Mouse (Mus musculus) midbrain, postnatal 0 days (tissue): Measurements from ENCODE around the gene Sesn2. TPM values are rescaled to one million over a fixed set of nuclear protein-coding genes. Genes with fewer than 3 reads are reported as not detected.

Experiments used
- ATAC-seq: fragments of 200-750 bp; cut with Nextera tagmentation; 2 replicates; pipeline ENCODE4 v1.8.0; 2017; ENCODE audit warnings: moderate number of reproducible peaks, mild to moderate bottlenecking, moderate TSS enrichment, moderate library complexity; ENCODE audit not compliant: low FRiP score
- DNase-seq: peaks from one replicate; pipeline ENCODE4 v3.0.0-alpha.2; 2015; ENCODE audit warnings: low spot score
- H3K27ac ChIP-seq: fragments of 300-500 bp; sonication (generic); 2 replicates; pipeline ENCODE4 v1.5.1; 2014; ENCODE audit warnings: low read depth, mild to moderate bottlenecking, low read length, mixed read lengths
- H3K27me3 ChIP-seq: fragments of 300-500 bp; sonication (generic); 2 replicates; pipeline ENCODE4 v1.6.1; 2014; ENCODE audit warnings: low read length, control low read depth, mixed read lengths; ENCODE audit not compliant: insufficient read depth
- H3K36me3 ChIP-seq: fragments of 300-500 bp; sonication (generic); 2 replicates; pipeline ENCODE4 v1.6.1; 2014; ENCODE audit warnings: low read length, control low read depth, mixed read lengths; ENCODE audit not compliant: insufficient read depth
- H3K4me1 ChIP-seq: fragments of 300-500 bp; sonication (generic); 2 replicates; pipeline ENCODE4 v1.6.1; 2014; ENCODE audit warnings: mild to moderate bottlenecking, control low read depth, antibody characterized with exemption, low read length, mixed read lengths; ENCODE audit not compliant: insufficient read depth
- H3K4me2 ChIP-seq: fragments of 300-500 bp; sonication (generic); 2 replicates; pipeline ENCODE4 v1.6.1; 2014; ENCODE audit warnings: low read depth, mild to moderate bottlenecking, low read length, mixed read lengths; ENCODE audit not compliant: poor library complexity, severe bottlenecking
- H3K4me3 ChIP-seq: fragments of 300-500 bp; sonication (generic); 2 replicates; pipeline ENCODE4 v1.5.1; 2014; ENCODE audit warnings: low read depth, mild to moderate bottlenecking, low read length, moderate library complexity
- H3K9ac ChIP-seq: fragments of 300-500 bp; sonication (generic); replicated peaks from 2 replicates; pipeline ENCODE4 v1.6.1; 2014; ENCODE audit warnings: mild to moderate bottlenecking, low read length, moderate library complexity, mixed read lengths; ENCODE audit not compliant: poor library complexity, severe bottlenecking
- H3K9me3 ChIP-seq: fragments of 300-500 bp; sonication (generic); 2 replicates; pipeline ENCODE4 v1.6.1; 2016; ENCODE audit warnings: low read length, control low read depth
- CTCF ChIP-seq: IDR thresholded peaks from 2 replicates; pipeline ENCODE4 v1.5.1; 2016; ENCODE audit warnings: antibody characterized with exemption, mild to moderate bottlenecking
- WGBS: fragments of 180-500 bp; shearing (Covaris S2); extraction: QIAGEN DNeasy Blood & Tissue Kit; methylation state at CpG from one replicate; pipeline ENCODE4 v1.1.7; 2014; 5-methylcytosine and 5-hydroxymethylcytosine counted together
- polyA plus RNA-seq: library from polyadenylated mRNA; unstranded; fragments of >200 nt; fragmentation: Nextera tagmentation; extraction: Ambion mirVana; gene quantifications from 2 replicates; pipeline ENCODE4 v1.2.1, GENCODE M21; 2015
- total RNA-seq: library from RNA; depleted of rRNA; stranded (reverse); fragments of >200 nt; gene quantifications from 2 replicates; pipeline ENCODE4 v1.2.3, GENCODE M21; 2014

The Sesn2 gene
- total and polyA plus RNA-seq, 2 experiments from 2014 or later, result 18.2 to 21.4 TPM

DNA sequence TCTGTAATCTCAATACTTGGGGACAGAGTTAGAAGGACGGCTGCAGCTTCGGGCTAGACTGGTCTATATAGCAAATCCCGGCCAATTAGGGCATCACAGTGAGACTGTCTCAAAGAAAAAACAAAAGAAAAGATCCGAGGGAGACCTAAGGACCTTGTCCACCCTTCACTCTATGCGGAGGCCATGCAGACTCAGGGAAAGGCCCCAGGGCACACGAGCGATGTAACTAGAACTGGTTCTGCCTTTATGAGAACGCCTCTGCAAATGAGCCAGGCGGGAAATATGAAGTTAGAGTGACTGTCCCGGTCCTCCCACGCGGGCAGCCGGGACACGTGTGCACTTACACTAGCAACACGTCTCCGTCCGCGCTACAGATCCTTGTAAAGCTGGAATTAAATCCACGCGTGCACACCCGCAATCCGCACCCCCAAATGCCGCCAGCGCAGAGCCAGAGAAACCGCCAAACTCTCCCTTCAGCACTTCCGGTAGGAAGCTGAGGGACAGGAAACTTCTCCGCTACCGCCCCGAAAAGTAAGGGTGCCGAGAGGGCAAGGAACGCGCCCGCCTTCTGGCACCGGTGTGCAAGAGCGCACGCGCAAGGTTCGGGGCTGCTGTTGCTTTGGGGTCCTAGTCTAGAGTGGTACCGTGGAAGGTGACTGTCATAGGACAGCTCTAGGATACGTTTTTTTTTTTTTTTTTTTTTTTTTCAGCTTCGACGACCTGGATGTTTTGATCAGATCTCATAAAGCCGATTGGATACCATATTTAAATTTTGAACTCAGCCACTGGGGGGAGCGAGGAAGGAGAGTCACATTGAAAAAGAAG, 46.7 kb downstream of the Sesn2 start, which contains the start of gene Med18:
Gene Med18, minus strand, starts transcription at position 492 of the 825 bp plus-strand sequence.
- DNase-seq, result peak; percentile 97
- Histone ChIP-seq H3K27ac (peak within 1 kb of the TSS; percentile 48), H3K4me2 (peak within 1 kb of the TSS; percentile 84), H3K36me3 (peaks cover 15% of the 10 kb centered on the region), H3K27me3 (no peaks in the 10 kb centered on the region), H3K9ac (peak within 1 kb of the TSS; percentile 75), H3K9me3 (no peaks in the 10 kb centered on the region), H3K4me3 (peak within 1 kb of the TSS; percentile 72), H3K4me1 (peaks cover 7% of the 10 kb centered on the region; the same call in 1 of the 2 replicates)
- WGBS, result under 1% methylated on average over 44 of the region's 44 CpGs
- peak; percentile 68 for TF ChIP-seq CTCF
- ATAC-seq, result peak; percentile 94

DNA sequence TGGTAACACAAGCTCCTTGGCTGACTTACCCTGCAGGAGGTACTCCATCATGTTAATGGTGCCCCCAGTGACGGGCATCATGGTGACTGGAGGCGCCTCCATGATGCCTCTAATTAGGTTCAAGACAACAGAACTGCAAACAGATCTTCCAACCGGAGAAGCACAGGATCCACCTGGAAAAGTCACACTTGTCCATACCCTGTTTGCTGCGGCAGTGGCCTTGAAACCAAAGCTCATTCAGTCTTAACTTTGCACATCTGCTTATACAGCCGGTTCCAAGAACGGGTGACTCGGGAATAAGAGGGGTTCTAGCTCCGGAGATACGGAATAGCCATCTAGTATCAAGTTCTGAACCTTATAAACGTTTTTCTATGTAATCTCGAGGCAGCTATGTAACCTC, 47.5 kb downstream of the Sesn2 start:
- whole genome bisulfite sequencing, result 15% methylated on average over 11 of the region's 11 CpGs
- ATAC-seq (no peak), DNase-seq (no peak)
- Histone ChIP-seq H3K4me1 (peaks cover 7% of the 10 kb centered on the region; the same call in 1 of the 2 replicates), H3K36me3 (peaks cover 20% of the 10 kb centered on the region), H3K9me3 (no peaks in the 10 kb centered on the region), H3K27me3 (no peaks in the 10 kb centered on the region), H3K27ac (no peak overlapping the region), H3K4me3 (peak overlapping the region; percentile 72), H3K9ac (peak overlapping the region; percentile 75), H3K4me2 (peak overlapping the region; percentile 84)
- TF ChIP-seq CTCF, result no peak

DNA sequence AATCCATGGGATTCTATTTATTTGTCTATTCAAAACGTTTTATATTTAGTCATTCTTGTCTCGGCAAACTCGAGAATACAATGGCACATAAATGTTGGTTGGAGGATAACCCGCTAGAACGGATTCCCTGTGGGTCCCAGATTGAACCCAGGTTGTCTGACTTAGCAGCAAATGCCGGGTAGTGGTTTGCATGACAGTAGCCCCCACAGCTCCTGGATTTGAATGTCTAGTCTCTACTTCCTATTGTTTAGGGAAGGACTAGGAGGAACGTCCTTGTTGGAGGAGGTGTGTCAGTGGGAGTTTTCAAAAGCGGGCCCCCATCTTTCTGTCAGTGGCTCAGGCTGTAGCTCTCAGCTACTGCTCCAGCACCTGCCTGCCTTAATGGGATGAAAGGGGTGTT, 50.1 kb downstream of the Sesn2 start:
- peaks cover 7% of the 10 kb centered on the region; the same call in 1 of the 2 replicates for H3K4me1 ChIP-seq
- 88% methylated on average over 8 of the region's 8 CpGs for WGBS
- TF ChIP-seq CTCF, result no peak
- no peak overlapping the region for H3K4me2 ChIP-seq
- ATAC-seq, result no peak
- DNase-seq, result no peak
- H3K27ac ChIP-seq, result no peak overlapping the region
- H3K27me3 ChIP-seq, result no peaks in the 10 kb centered on the region
- no peak overlapping the region for H3K4me3 ChIP-seq
- no peak overlapping the region for H3K9ac ChIP-seq
- peaks cover 20% of the 10 kb centered on the region for H3K36me3 ChIP-seq
- no peaks in the 10 kb centered on the region for H3K9me3 ChIP-seq

DNA sequence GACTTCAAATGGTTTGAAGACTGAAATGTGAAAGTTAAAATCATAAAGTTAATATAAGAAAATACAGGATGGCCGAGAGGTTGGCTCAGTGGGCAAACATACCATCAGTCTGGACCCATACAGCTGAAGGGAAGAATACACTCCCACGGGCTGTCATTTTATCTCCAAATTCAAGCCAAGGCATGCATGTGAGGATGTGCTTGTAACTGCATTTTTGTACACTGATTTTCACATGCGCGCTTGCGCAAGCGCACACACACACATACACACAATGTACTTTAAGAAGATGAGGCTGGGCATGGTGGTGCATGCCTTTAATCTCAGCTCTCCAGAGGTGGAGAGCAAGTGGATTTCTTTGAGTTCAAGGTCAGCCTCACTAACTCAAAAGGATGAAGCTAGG, 54.7 kb downstream of the Sesn2 start:
- no peak for ATAC-seq
- no peak overlapping the region for H3K27ac ChIP-seq
- no peak overlapping the region for H3K4me2 ChIP-seq
- no peaks in the 10 kb centered on the region for H3K4me1 ChIP-seq
- no peaks in the 10 kb centered on the region for H3K9me3 ChIP-seq
- TF ChIP-seq CTCF, result no peak
- WGBS, result 95% methylated on average over 6 of the region's 6 CpGs
- H3K4me3 ChIP-seq, result no peak overlapping the region
- peaks cover 18% of the 10 kb centered on the region for H3K36me3 ChIP-seq
- DNase-seq, result no peak
- no peak overlapping the region for H3K9ac ChIP-seq
- H3K27me3 ChIP-seq, result no peaks in the 10 kb centered on the region

DNA sequence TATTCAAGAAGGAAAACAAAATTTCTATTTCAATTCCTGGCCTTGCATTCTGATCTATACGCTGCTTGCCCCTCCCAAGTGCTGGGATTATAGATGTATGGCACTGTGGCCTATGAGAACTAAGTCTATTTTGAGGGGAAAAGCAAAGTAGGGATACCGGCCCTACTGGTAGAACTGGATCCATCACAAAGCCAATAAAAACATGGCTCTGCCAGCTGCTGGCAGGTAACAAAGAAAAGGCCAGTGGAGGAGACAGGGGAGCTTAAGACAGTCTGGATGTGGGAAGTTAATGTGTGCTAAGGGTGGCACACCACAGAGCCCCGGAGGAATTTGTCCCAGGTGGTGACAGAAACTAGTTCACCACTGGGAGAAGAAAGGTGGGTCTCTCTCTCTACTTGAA, 55.2 kb downstream of the Sesn2 start:
- no peak for TF ChIP-seq CTCF
- 86% methylated on average over 3 of the region's 3 CpGs for WGBS

DNA sequence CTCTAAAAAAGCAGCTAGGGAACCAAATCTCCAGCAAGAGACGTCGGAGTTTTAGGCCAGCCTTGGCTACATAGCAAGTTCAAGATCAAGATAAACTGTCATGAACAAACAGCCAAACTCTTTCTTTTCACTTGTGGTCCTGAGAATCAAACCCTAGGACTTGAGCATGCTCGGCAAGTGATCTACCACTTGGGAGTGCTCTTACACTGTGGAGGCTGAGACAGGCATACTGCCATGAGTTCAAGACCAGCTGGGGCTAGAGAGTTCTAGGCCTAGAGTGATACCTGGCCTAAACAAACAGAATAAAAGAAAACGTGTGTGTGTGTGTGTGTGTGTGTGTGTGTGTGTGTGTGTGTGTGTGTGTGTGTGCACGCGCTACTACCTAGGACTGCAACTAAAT, 56.1 kb downstream of the Sesn2 start:
- WGBS, result 88% methylated on average over 6 of the region's 6 CpGs
- no peak for ATAC-seq
- H3K4me2 ChIP-seq, result no peak overlapping the region
- no peak overlapping the region for H3K27ac ChIP-seq
- no peaks in the 10 kb centered on the region for H3K27me3 ChIP-seq
- no peak overlapping the region for H3K4me3 ChIP-seq
- no peak for TF ChIP-seq CTCF
- peaks cover 6% of the 10 kb centered on the region; the same call in 1 of the 2 replicates for H3K36me3 ChIP-seq
- DNase-seq, result no peak
- H3K9ac ChIP-seq, result no peak overlapping the region
- no peaks in the 10 kb centered on the region for H3K4me1 ChIP-seq
- no peaks in the 10 kb centered on the region for H3K9me3 ChIP-seq

More for the DNA sequence above, 55.2 kb downstream of the Sesn2 start:
- Histone ChIP-seq H3K9me3 (no peaks in the 10 kb centered on the region), H3K4me1 (no peaks in the 10 kb centered on the region), H3K36me3 (peaks cover 14% of the 10 kb centered on the region; the same call in 1 of the 2 replicates), H3K4me3 (no peak overlapping the region), H3K9ac (no peak overlapping the region), H3K27me3 (no peaks in the 10 kb centered on the region), H3K4me2 (no peak overlapping the region), H3K27ac (no peak overlapping the region)
- DNase-seq (no peak), ATAC-seq (no peak)
